Mouse (Mus musculus) lung, postnatal 4 days (tissue): ENCODE results near the gene Abcd3.

Experiments used
- DNase-seq, 2 experiments: peaks; one replicate each; pipeline ENCODE4 v3.0.0; 2021

Abcd3 gene

GRCm38 (mm10) chr3:121814877-121815548, at the start of gene Abcd3:
Gene Abcd3, minus strand, starts transcription at chr3:121815302.
- peak; percentile 91 to 95 for DNase-seq

GRCm38 (mm10) chr3:121859142-121859541, 44.0 kb upstream of the Abcd3 start:
- DNase-seq, result no peak

GRCm38 (mm10) chr3:121856131-121856530, 41.0 kb upstream of the Abcd3 start:
- DNase-seq, result no peak

- DNase-seq, result peak in 1 of 2 experiments; percentile 39
Observed at GRCm38 (mm10) chr3:121853781-121854520, 38.8 kb upstream of the Abcd3 start.

GRCm38 (mm10) chr3:121852074-121852826, 37.1 kb upstream of the Abcd3 start:
- peak; percentile 54 to 59 for DNase-seq

- DNase-seq, result peak; percentile 16 to 23
Observed at GRCm38 (mm10) chr3:121851006-121851405, 35.9 kb upstream of the Abcd3 start.

- peak; percentile 38 to 62 for DNase-seq
Observed at GRCm38 (mm10) chr3:121850381-121850780, 35.3 kb upstream of the Abcd3 start.

- no peak for DNase-seq
Observed at GRCm38 (mm10) chr3:121847296-121847695, 32.2 kb upstream of the Abcd3 start.

- DNase-seq, result no peak
Observed at GRCm38 (mm10) chr3:121844658-121845057, 29.6 kb upstream of the Abcd3 start.

- DNase-seq, result no peak
Observed at GRCm38 (mm10) chr3:121844013-121844412, 28.9 kb upstream of the Abcd3 start.

- no peak for DNase-seq
Observed at GRCm38 (mm10) chr3:121843254-121843653, 28.2 kb upstream of the Abcd3 start.

- no peak for DNase-seq
Observed at GRCm38 (mm10) chr3:121842306-121842860, 27.3 kb upstream of the Abcd3 start.

- no peak for DNase-seq
Observed at GRCm38 (mm10) chr3:121841412-121842014, 26.4 kb upstream of the Abcd3 start.

- no peak for DNase-seq
Observed at GRCm38 (mm10) chr3:121840351-121840750, 25.2 kb upstream of the Abcd3 start.

- DNase-seq, result no peak
Observed at GRCm38 (mm10) chr3:121834732-121835131, 19.6 kb upstream of the Abcd3 start.

GRCm38 (mm10) chr3:121834250-121834649, 19.1 kb upstream of the Abcd3 start:
- DNase-seq, result no peak

- DNase-seq, result no peak
Observed at GRCm38 (mm10) chr3:121825092-121825491, 10.0 kb upstream of the Abcd3 start.

- no peak for DNase-seq
Observed at GRCm38 (mm10) chr3:121824319-121824718, 9.2 kb upstream of the Abcd3 start.

- DNase-seq, result no peak
Observed at GRCm38 (mm10) chr3:121822643-121823042, 7.5 kb upstream of the Abcd3 start.

GRCm38 (mm10) chr3:121821559-121822143, 6.5 kb upstream of the Abcd3 start:
- no peak for DNase-seq

- DNase-seq, result no peak
Observed at GRCm38 (mm10) chr3:121819693-121820200, 4.6 kb upstream of the Abcd3 start.

- DNase-seq, result no peak
Observed at GRCm38 (mm10) chr3:121818736-121819396, 3.8 kb upstream of the Abcd3 start.
